Mouse (Mus musculus): ENCODE results near the gene Ttc4.

GRCm38 (mm10) chr4:106700798-106701197 is 22.1 kb upstream of the Ttc4 start:
- no peak for TF ChIP-seq CTCF (IDR thresholded peaks at IDR 0.05; ENCODE audit: borderline replicate concordance, insufficient read depth, low read depth, low read length)
- no peak for TF ChIP-seq POLR2A (IDR thresholded peaks at IDR 0.05; ENCODE audit: borderline replicate concordance, insufficient read depth, low read length)
